Mouse (Mus musculus): ENCODE results near the gene Zfp866.

DNA sequence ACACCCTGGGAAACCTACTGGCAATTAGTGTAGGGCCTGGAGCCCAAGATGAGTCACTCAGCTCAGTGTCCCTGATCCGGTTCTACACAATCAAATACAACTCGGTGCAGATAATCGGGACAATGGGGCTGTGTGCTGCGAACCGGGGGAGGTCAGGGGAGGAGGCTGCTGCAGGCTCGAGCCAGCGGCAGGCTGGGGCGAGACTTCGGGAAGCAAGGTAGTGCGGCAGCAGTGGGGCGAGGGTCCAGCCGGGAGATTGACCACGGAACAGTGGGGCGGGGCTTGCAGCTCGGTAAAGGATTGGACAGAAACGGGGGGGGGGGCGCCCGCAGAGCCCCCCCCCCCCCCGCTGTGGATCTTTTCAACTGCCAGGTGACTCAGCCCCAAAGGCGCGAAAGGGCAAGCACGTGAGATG lies 31.0 kb upstream of the Zfp866 start:
- TF ChIP-seq CTCF (conservative IDR thresholded peaks at IDR 0.05; ENCODE audit: insufficient read depth, insufficient read length, low read depth, low read length) (no peak), POLR2A (IDR thresholded peaks at IDR 0.05; ENCODE audit: low read depth, low read length) (no peak)

Measured in kidney, adult 2 months (tissue).